Mouse (Mus musculus) embryonic facial prominence, embryonic 11.5 days (tissue): Measurements from ENCODE around the gene Mog. TPM values are rescaled to one million over a fixed set of nuclear protein-coding genes. Genes with fewer than 3 reads are reported as not detected.
"Not testable (repeated sequence)": the region's sequence is repeated elsewhere in the genome, so short reads cannot be mapped to it uniquely, and the experiment has no call there.

Source experiments
- ATAC-seq: fragments of 200-750 bp; cut with Nextera tagmentation; replicated peaks from 2 replicates; pipeline ENCODE4 v1.8.0; 2017; ENCODE audit warnings: low read depth; ENCODE audit not compliant: insufficient number of reproducible peaks, low FRiP score, low TSS enrichment
- DNase-seq: peaks from one replicate; pipeline ENCODE4 v3.0.0-alpha.2; 2015; ENCODE audit warnings: low spot score
- H3K27ac ChIP-seq: fragments of 300-500 bp; sonication (generic); replicated peaks from 2 replicates; pipeline ENCODE4 v1.5.1; 2014; ENCODE audit warnings: mild to moderate bottlenecking, low read depth, low read length, control low read depth
- H3K27me3 ChIP-seq: fragments of 300-500 bp; sonication (generic); 2 replicates; pipeline ENCODE4 v1.6.1; 2014; ENCODE audit warnings: mild to moderate bottlenecking, low read length, moderate library complexity, mixed read lengths; ENCODE audit not compliant: control insufficient read depth, insufficient read depth
- H3K36me3 ChIP-seq: fragments of 300-500 bp; sonication (generic); replicated peaks from 2 replicates; pipeline ENCODE4 v1.6.1; 2014; ENCODE audit warnings: low read depth, mild to moderate bottlenecking, low read length, moderate library complexity, mixed read lengths; ENCODE audit not compliant: control insufficient read depth, insufficient read depth
- H3K4me1 ChIP-seq: fragments of 300-500 bp; sonication (generic); 2 replicates; pipeline ENCODE4 v1.6.1; 2014; ENCODE audit warnings: low read length, mixed read lengths; ENCODE audit not compliant: control insufficient read depth, insufficient read depth
- H3K4me2 ChIP-seq: fragments of 300-500 bp; sonication (generic); 2 replicates; pipeline ENCODE4 v1.6.1; 2014; ENCODE audit warnings: low read depth, mild to moderate bottlenecking, control low read depth, low read length, moderate library complexity
- H3K4me3 ChIP-seq: fragments of 300-500 bp; sonication (generic); 2 replicates; pipeline ENCODE4 v1.5.1; 2014; ENCODE audit warnings: low read depth, low read length, control low read depth
- H3K9ac ChIP-seq: fragments of 300-500 bp; sonication (generic); replicated peaks from 2 replicates; pipeline ENCODE4 v1.6.1; 2014; ENCODE audit warnings: mild to moderate bottlenecking, control low read depth, low read length
- H3K9me3 ChIP-seq: fragments of 300-500 bp; sonication (generic); replicated peaks from 2 replicates; pipeline ENCODE4 v1.6.1; 2016; ENCODE audit warnings: mild to moderate bottlenecking, low read length, inconsistent platforms, mixed read lengths; ENCODE audit not compliant: control insufficient read depth
- WGBS: fragments of 180-500 bp; shearing (Covaris S2); extraction: QIAGEN DNeasy Blood & Tissue Kit; methylation state at CpG from one replicate; pipeline ENCODE4 v1.1.7; 2014; 5-methylcytosine and 5-hydroxymethylcytosine counted together
- polyA plus RNA-seq: library from polyadenylated mRNA; unstranded; fragments of >200 nt; fragmentation: Nextera tagmentation; extraction: Ambion mirVana; gene quantifications from 2 replicates; pipeline ENCODE4 v1.2.1, GENCODE M21; 2014

The Mog gene
- polyA plus RNA-seq, 1 experiment from 2014 or later: 0.20 TPM

GRCm38 (mm10) chr17:36997033-36997735 is 26.0 kb downstream of the Mog start:
- no peak overlapping the region for H3K4me3 ChIP-seq
- H3K36me3 ChIP-seq: no peaks in the 10 kb centered on the region
- H3K9me3 ChIP-seq: no peaks in the 10 kb centered on the region
- no peak for ATAC-seq
- no peaks in the 10 kb centered on the region for H3K27me3 ChIP-seq
- H3K4me1 ChIP-seq: no peaks in the 10 kb centered on the region
- WGBS: 25% methylated on average over 7 of the region's 7 CpGs
- H3K27ac ChIP-seq: no peak overlapping the region
- DNase-seq: peak; percentile 93
- H3K4me2 ChIP-seq: no peak overlapping the region
- no peak overlapping the region for H3K9ac ChIP-seq

- Histone ChIP-seq H3K27me3 (no peaks in the 10 kb centered on the region), H3K4me2 (no peak overlapping the region), H3K4me3 (no peak overlapping the region), H3K9me3 (no peaks in the 10 kb centered on the region), H3K9ac (no peak overlapping the region), H3K27ac (no peak overlapping the region), H3K36me3 (no peaks in the 10 kb centered on the region), H3K4me1 (no peaks in the 10 kb centered on the region)
- 60% methylated on average over 3 of the region's 3 CpGs for WGBS
- ATAC-seq (no peak), DNase-seq (no peak)
Measured at GRCm38 (mm10) chr17:36995448-36995847, 27.8 kb downstream of the Mog start.

GRCm38 (mm10) chr17:36994528-36994927 is 28.7 kb downstream of the Mog start:
- Histone ChIP-seq H3K9ac (no peak overlapping the region), H3K27ac (no peak overlapping the region), H3K4me3 (no peak overlapping the region), H3K9me3 (no peaks in the 10 kb centered on the region), H3K4me2 (no peak overlapping the region), H3K36me3 (no peaks in the 10 kb centered on the region), H3K27me3 (no peaks in the 10 kb centered on the region), H3K4me1 (no peaks in the 10 kb centered on the region)
- no peak for ATAC-seq
- no peak for DNase-seq
- 92% methylated on average over 2 of the region's 2 CpGs for WGBS

- DNase-seq (no peak), ATAC-seq (no peak)
- 82% methylated on average over 4 of the region's 4 CpGs for WGBS
- Histone ChIP-seq H3K9me3 (no peaks in the 10 kb centered on the region), H3K4me3 (no peak overlapping the region), H3K4me1 (no peaks in the 10 kb centered on the region), H3K27me3 (peaks cover 6% of the 10 kb centered on the region), H3K27ac (no peak overlapping the region), H3K9ac (no peak overlapping the region), H3K4me2 (no peak overlapping the region), H3K36me3 (no peaks in the 10 kb centered on the region)
Measured at GRCm38 (mm10) chr17:36993770-36994325, 29.4 kb downstream of the Mog start.

- no peak for ATAC-seq
- Histone ChIP-seq H3K27ac (no peak overlapping the region), H3K36me3 (no peaks in the 10 kb centered on the region), H3K4me1 (no peaks in the 10 kb centered on the region), H3K27me3 (peaks cover 9% of the 10 kb centered on the region), H3K9me3 (no peaks in the 10 kb centered on the region), H3K4me2 (no peak overlapping the region), H3K4me3 (no peak overlapping the region), H3K9ac (no peak overlapping the region)
- DNase-seq: no peak
- 74% methylated on average over 3 of the region's 3 CpGs for WGBS
Measured at GRCm38 (mm10) chr17:36992336-36993104, 30.7 kb downstream of the Mog start.

GRCm38 (mm10) chr17:36990630-36991029 is 32.6 kb downstream of the Mog start:
- not testable (repeated sequence) for H3K9ac ChIP-seq, H3K9me3 ChIP-seq, H3K4me2 ChIP-seq, ATAC-seq, H3K27me3 ChIP-seq, H3K36me3 ChIP-seq, H3K4me1 ChIP-seq, DNase-seq, H3K4me3 ChIP-seq, H3K27ac ChIP-seq
- WGBS: 93% methylated on average over 6 of the region's 6 CpGs

GRCm38 (mm10) chr17:36989437-36989836 is 33.8 kb downstream of the Mog start, which contains the start of gene H2-M5:
H2-M5 (minus strand) TSS chr17:36989537.
- H3K4me3 ChIP-seq: no peak within 1 kb of the TSS
- H3K27ac ChIP-seq: no peak within 1 kb of the TSS
- 16% methylated on average over 5 of the region's 5 CpGs for WGBS
- no peaks in the 10 kb centered on the region for H3K4me1 ChIP-seq
- H3K9ac ChIP-seq: no peak within 1 kb of the TSS
- DNase-seq (no peak), ATAC-seq (no peak)
- H3K27me3 ChIP-seq: peaks cover 9% of the 10 kb centered on the region
- H3K36me3 ChIP-seq: no peaks in the 10 kb centered on the region
- H3K4me2 ChIP-seq: no peak within 1 kb of the TSS
- no peaks in the 10 kb centered on the region for H3K9me3 ChIP-seq

- Histone ChIP-seq H3K4me2 (no peak overlapping the region), H3K9ac (no peak overlapping the region), H3K4me3 (no peak overlapping the region), H3K4me1 (no peaks in the 10 kb centered on the region), H3K9me3 (no peaks in the 10 kb centered on the region), H3K27me3 (peaks cover 9% of the 10 kb centered on the region), H3K36me3 (no peaks in the 10 kb centered on the region), H3K27ac (no peak overlapping the region)
- no peak for DNase-seq
- ATAC-seq: no peak
- 5% methylated on average over 24 of the region's 24 CpGs for WGBS
Measured at GRCm38 (mm10) chr17:36988475-36988874, 34.7 kb downstream of the Mog start.
